Mouse (Mus musculus) heart, postnatal 0 days (tissue): ENCODE measurements around the gene Lrch1.

Source experiments
- CTCF ChIP-seq: IDR thresholded peaks from 2 replicates; pipeline ENCODE4 v1.5.1; 2016; ENCODE audit warnings: antibody characterized with exemption, control low read depth, low read depth
- EP300 ChIP-seq: IDR thresholded peaks from 2 replicates; pipeline ENCODE4 v1.6.1; 2016; ENCODE audit warnings: antibody characterized with exemption, low read depth

DNA sequence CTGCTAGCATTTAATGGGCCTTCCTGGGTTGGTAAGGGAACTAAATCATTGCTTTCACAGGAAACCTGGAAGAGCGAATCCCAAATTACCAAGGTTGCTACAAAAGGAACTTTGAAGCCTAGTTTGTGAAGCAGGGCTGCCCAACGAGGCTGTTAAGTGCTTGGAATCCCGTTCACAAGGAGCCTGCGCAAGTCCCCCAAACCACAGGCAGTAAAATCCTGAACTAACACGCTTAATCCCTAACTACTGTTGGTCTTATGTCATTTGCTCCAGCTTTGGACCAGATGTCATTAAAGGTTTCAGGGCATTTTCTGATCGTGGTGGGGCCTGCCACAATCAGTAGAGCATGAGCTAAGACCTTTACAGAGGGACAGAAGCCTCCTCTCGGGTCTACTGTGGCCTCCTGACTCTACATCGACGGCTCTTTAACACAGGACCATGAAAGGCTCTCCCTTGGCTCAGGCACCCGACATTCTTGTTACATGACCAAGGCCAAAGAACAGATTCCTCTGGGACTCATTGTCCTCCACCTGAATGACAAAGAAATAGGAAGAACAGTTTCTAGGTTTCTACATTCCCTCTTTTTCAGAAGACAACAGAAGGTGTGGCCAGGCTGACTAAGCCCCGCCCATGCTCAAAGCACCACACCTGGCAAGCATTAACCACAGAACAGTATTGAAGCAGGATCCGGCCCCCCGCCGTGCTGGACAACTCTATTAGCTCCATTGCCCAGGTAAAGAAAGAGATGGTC, 13.5 kb downstream of the Lrch1 start:
- no peak for TF ChIP-seq CTCF
- no peak for TF ChIP-seq EP300
